Mouse (Mus musculus) retina, postnatal 7 days (tissue): ENCODE measurements around the gene Olfr469.
"Not testable (repeated sequence)": the region's sequence is repeated elsewhere in the genome, so short reads cannot be mapped to it uniquely, and the experiment has no call there.

Source experiments
- DNase-seq: peaks from one replicate; pipeline ENCODE4 v3.0.0-alpha.2; 2012; ENCODE audit warnings: low read depth, low spot score

Gene Olfr469

DNA sequence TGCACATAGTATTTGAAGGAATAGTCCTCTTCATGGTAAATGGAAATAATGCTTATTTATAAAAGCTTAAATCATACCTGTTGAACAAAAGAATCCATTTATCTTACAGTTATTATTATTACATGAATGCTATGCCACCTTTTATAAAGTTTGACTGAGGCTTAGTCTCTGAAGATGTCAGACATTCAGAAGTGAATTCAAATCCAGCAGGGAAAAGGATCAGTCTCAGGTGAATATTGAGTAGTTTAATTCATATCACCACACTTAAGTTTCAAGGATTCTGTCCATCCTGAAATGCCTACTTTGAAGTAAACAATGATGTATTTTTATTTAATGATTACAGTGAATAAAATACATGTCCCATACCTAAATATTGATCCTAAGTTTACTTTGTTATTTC is at the start of gene Olfr469:
Gene Olfr469, minus strand, starts transcription at position 101 of the 400 bp plus-strand sequence.
- not testable (repeated sequence) for DNase-seq

DNA sequence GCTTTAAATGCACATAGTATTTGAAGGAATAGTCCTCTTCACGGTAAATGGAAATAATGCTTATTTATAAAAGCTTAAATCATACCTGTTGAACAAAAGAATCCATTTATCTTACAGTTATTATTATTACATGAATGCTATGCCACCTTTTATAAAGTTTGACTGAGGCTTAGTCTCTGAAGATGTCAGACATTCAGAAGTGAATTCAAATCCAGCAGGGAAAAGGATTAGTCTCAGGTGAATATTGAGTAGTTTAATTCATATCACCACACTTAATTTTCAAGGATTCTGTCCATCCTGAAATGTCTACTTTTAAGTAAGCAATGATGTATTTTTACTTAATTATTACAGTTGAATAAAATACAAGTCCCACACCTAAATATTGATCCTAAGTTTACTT is 22.0 kb upstream of the Olfr469 start, which contains the start of gene Olfr470:
Gene Olfr470, minus strand, starts transcription at position 101 of the 400 bp plus-strand sequence.
- not testable (repeated sequence) for DNase-seq

DNA sequence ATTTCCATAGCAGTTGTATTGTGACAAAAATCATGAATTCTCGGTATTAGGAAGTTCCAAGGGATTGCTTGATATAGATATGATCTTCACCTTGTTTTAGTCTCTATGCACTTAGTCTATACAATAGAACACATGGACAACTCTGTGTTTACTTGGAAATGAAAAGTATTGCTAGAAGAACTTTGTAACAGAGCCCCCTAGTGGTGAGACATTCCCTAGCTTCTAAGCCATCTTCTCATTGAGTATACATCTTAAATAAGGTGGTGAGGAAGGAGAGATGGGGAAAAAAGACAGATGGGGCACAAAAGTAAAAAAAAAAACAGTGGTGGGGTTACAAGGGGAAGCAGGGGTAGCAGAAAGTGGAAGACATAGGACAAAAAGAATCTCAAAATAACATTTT is 16.4 kb upstream of the Olfr469 start:
- no peak for DNase-seq

DNA sequence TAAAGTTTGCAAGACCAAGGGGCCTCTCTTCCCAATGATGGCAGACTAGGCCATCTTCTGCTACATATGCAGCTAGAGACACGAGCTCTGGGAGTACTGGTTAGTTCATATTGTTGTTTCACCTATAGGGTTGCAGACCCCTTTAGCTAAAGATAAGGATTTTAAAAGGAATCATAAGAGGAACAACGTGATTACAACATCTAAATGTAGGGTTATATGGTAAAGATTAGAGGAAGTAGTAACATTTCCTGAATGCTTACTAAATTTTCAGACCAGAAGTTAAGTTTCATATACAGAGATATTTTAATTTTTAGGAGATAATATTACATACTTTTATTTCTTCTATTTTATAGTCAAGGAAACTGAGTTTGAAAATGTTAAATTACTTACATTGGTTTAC is 1.5 kb downstream of the Olfr469 start:
- DNase-seq: not testable (repeated sequence)

DNA sequence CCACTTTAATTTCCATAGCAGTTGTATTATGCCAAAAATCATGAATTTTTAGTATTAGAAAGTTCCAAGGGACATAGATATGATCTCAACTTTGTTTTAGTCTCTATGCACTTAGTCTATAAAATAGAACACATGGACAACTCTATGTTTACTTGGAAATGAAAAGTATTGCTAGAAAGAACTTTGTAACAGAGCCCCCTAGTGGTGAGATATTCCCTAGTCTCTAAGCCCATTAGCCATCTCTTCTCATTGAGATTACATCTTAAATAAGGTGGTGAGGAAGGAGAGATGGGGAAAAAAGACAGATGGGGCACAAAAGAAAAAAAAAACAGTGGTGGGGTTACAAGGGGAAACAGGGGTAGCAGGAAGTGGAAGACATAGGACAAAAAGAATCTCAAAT is 5.9 kb downstream of the Olfr469 start:
- no peak for DNase-seq

DNA sequence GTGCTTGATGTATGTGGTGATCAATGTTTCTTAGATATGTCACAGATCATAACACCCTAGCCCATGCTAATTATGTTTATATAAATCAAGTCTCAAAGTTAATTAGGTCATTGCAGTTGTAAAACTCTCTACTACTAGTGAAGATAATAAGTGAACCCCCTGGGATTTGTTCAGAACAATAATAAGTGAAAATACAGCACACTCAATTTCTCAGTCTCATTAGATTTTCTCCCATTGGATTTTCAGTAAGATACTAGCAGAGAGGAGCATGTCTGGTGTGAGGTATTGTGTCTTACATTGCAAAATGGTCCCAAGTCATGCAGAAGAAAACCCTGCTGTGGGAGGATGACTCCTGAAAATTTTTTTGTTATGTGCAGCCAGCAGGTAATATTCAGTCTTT is 13.4 kb downstream of the Olfr469 start, which contains the start of gene Olfr467:
Gene Olfr467, plus strand, starts transcription at position 301 of the 400 bp plus-strand sequence.
- no peak for DNase-seq

DNA sequence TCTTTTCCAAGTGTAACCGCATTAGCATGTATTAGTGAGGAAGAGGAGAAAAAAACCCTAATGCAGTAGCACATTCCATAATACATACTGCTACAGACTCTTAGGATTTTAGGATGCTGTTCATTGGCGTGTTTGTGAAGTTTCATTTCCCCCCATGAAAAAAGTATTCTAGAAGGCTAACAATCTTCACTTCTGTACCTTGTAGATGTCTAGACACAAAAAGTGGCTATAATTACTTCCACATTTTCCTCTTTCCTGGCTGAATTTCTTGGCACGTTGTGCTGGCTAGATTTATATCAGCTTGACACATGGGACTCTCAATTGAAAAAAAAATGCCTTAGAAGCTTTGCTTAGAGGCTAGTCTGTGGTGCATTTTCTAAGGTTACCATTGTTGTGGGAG is 23.2 kb downstream of the Olfr469 start:
- no peak for DNase-seq

DNA sequence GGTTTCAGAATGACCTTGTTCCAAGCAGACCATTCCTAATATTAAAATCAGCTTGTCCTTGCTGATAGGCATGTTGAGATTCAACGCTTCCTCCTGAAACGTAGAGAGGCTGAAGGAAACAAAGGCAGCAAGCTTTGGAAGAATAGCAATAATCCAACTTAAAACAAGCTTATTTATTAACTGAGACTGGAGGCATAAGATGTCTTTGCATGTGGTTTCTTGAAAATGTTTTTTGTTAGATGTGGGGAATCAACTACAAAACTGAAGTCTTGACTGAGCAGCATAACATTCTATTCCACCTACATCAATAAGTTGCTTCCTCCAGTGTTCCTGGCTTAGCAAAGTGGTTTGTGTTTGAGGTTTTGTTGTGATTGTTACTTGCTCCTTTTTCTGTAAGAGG is 24.2 kb downstream of the Olfr469 start, which contains the start of gene Ovch2:
Gene Ovch2, minus strand, starts transcription at position 101 of the 400 bp plus-strand sequence.
- no peak for DNase-seq

DNA sequence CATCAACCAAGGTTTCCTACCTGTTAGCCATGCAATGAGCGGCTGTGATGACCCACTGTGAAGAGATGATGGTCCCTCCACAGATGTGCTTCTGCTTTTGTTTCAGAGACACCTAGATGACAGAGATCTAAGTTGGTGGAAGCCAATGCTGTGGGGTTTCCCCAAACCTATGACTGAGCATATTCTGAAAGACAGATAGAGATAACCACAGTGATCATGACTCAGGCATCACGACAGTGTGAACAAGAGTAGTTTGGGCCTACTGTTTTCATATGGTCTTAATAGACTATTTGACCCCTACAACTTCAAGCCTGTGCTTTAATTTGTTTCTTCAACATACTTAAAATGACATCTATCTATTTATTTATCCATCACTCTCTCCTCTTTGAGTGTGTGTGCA is 28.8 kb downstream of the Olfr469 start:
- no peak for DNase-seq

DNA sequence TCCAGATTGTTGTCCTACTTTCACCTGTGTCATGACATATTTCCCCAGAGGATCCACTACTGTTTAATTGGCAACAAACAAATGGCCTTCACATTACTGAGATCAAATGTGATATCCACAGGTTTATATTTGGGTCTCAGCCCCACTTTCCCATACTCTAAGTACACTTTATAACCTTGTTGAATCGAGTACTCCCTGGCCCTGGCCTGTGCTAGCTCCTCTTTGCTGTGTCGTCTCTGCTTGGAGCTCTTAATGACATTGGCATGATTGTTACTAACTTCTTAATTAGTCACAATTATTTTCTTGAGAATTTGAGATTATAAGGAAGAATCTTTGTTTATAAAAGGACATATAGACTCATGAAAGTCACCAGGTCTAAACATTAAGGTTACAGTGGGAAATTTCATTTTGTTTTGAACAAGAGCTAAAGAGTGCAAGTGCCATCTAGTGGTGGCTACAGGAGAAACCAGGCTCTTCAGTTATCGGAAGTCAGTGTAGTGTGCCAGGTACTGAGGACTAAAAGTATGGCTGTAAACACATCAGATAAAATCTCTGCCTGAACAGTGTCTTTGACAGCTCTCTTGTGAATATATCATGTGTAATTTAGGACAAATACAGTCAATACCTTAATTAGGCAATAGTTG is 37.2 kb downstream of the Olfr469 start:
- DNase-seq: peak; percentile 17

DNA sequence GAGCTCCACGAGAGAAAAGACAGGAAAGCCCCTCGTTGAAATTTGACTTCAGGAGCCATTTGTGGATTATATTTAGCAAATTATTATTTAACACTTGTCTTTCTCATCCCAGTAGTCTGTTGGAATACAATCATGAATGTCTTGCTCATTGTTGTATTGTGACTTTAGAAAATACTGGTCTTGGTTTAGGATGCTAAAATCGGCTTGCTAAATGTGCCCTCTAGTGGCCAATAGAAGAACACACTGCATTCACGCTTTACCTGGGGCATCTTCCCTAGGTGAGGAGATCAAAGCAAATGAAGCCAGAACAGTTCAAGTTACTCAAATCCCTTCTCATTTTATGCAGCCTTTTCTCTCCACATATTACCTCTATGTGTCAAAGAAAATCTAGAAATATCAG is 45.7 kb downstream of the Olfr469 start:
- DNase-seq: no peak

DNA sequence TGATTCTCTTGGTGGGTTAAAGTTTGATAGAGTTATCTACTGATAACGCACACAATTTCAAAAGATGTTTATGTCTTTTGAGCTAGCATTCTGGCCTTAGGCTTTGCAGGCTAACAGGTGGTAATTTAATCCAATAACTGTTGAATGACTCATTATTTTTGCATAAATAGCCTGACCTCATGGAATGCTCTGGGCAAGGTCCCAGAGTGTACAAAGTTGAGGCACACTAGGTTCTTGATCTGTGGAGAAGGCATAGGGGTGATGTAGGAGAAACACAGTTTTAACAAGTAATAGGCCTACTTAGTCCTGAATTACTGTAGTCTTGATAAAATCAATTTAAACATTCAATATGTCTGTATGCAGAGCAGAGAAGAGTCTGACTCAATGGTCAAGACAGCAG is 47.1 kb downstream of the Olfr469 start:
- no peak for DNase-seq

DNA sequence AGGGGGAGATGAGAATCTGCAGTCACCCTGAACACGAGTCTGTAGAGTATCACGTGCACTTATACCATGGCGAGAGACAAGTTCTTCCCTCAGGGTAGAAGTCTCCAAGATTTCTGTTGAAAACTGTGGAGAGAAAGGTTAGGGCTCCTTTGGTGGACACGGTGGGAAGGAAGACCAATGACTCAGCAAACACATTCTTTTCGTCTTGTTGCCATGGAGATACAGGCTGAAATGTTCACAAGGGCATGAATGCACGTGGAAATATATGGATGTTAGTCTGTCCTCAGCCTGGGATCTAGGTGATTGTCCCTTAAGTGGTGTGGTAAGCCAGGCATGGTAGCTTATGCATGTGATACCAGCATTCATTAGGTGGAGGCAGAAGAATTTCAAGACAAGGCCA is 54.5 kb downstream of the Olfr469 start:
- no peak for DNase-seq
